Mouse (Mus musculus) cerebellum, postnatal 25 days (tissue): ENCODE results near the gene Btrc.

ENCODE experiments used
- DNase-seq, 2 experiments: peaks; one replicate each; pipeline ENCODE4 v3.0.0; 2021; ENCODE audit warnings: mixed read lengths in 2 of 2

Btrc gene

GRCm38 (mm10) chr19:45430971-45431633 is 67.6 kb downstream of the Btrc start:
- no peak for DNase-seq

GRCm38 (mm10) chr19:45432351-45432750 is 68.8 kb downstream of the Btrc start:
- peak; percentile 56 to 63 for DNase-seq

- DNase-seq: peak; percentile 71 to 83
Observed at GRCm38 (mm10) chr19:45436019-45436418, 72.5 kb downstream of the Btrc start.

DNA sequence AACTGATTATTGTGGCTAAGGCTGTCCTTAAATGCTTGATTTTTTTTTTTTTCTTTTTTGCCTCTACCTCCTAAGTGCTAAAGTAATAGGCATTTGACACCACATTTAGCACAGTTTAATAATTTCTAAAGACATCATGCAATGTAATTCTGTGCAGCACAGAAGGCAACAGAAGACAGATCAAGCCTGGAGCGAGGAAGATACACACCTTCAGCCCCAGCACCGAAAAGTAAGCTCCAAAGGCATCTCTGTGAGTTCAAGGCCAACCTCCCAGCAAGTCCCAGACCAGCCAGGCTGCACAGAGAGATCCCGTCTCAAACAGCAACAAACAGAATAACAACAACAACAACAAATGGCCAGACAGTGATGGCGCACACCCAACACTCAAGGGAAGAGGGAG is 73.6 kb downstream of the Btrc start:
- DNase-seq: no peak

DNA sequence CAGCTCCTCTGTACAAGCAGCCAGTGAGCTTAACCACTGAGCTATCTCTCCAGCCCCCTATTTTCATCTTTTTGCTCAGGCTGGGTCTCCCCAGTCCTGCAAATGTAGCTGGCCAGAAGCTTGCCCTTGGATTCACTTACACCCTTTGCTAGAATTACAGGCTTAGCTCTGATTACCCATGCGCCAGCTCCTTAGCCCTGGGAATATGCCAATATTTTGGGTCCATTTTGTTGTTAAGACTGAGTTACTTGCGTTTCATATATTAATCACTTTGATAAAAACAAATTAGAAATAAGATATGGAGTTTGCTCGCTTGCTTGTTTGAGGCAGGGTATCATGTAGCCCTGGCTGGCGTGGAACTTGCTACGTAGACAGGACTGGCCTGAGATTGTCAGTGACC is 74.7 kb downstream of the Btrc start:
- DNase-seq: no peak

DNA sequence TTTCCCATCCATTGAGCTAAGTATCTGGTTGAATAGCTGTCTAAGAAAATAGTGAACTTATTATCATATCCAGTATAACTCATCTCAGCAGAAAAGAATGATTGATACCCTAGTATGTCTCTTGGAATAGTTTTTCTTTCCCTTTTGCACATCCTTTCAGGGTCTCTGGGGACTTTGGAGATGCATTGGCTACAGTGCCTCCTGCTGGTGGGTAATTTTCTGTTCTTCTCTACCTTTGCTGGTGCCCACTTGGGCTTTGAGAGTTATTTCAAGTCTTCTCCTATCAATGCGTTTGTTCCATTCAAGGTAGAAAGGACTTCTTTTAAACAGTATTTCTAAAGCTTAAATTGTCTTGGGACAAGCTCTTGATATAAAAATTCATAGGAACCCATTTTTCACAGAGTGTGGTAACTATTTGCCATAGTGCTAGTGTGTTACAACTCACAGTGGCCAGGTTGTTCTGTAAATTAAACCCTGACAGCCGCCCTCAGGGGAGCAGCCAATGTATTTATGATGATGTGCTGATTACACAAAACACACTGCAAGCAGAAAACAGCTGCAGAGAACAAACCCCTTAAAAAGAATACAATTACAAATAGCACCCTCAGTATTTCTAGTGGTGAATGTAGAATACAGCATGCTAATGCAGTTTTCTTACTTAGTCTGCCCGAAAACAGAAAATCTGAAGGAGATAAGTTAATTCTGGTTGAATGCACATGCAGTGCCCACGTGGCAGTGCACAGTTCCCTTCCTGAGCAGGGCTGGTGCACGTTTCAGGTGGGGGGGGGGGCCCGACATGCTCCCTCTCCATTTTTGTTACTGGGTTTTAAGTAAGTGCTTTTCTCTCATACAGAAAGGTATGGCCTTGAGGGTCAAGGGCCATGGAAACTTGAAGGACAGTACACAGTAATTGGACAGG is 75.7 kb downstream of the Btrc start:
- no peak for DNase-seq

- no peak for DNase-seq
Observed at GRCm38 (mm10) chr19:45440554-45441175, 77.1 kb downstream of the Btrc start.

GRCm38 (mm10) chr19:45441717-45442116 is 78.2 kb downstream of the Btrc start:
- DNase-seq: no peak

- no peak for DNase-seq
Observed at GRCm38 (mm10) chr19:45445253-45445933, 81.9 kb downstream of the Btrc start.

DNA sequence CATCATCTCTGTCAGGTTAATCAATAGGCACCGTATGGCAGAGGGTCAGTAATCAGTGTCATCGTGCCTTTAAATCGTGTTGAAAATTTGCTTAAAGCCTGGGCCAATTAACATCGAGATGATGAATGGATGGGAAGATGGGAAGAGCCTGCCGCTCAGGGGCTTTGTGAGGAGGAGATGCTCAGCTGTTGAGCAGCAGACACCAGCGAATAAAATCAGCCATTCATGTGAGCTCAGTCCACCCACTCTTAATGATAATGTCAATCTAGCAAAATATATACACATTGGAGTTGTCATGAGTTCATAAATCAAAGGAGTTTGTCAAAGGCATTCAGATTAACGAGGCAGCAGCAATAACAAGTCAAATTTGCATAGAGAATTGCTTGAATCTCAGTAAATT is 83.1 kb downstream of the Btrc start:
- no peak for DNase-seq

- no peak for DNase-seq
Observed at GRCm38 (mm10) chr19:45447222-45447621, 83.7 kb downstream of the Btrc start.

GRCm38 (mm10) chr19:45447886-45448285 is 84.4 kb downstream of the Btrc start:
- DNase-seq: no peak

- no peak for DNase-seq
Observed at GRCm38 (mm10) chr19:45454391-45454790, 90.9 kb downstream of the Btrc start.

DNA sequence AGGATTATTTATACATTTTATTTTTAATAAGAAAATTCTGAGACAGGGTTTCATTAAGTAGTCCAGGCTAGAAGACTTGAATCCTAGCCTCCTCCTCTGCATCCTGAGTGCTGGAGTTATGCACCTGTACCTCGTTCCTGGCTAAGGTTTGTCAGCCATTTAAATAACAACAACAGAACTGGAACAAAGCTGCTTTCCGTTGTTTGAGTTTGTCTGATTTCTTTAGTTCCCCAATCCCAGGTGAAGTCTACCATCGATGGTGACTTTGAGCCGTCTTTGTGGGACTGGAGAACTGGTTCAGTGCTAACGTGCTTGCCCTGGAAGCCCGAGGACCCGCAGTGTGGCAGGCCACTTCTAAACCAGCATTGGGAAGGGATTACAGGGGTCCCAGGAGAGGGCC is 93.4 kb downstream of the Btrc start:
- no peak for DNase-seq

- DNase-seq: no peak
Observed at GRCm38 (mm10) chr19:45458702-45459101, 95.2 kb downstream of the Btrc start.

GRCm38 (mm10) chr19:45459931-45460665 is 96.6 kb downstream of the Btrc start:
- no peak for DNase-seq

- DNase-seq: no peak
Observed at GRCm38 (mm10) chr19:45460749-45461736, 97.5 kb downstream of the Btrc start.

DNA sequence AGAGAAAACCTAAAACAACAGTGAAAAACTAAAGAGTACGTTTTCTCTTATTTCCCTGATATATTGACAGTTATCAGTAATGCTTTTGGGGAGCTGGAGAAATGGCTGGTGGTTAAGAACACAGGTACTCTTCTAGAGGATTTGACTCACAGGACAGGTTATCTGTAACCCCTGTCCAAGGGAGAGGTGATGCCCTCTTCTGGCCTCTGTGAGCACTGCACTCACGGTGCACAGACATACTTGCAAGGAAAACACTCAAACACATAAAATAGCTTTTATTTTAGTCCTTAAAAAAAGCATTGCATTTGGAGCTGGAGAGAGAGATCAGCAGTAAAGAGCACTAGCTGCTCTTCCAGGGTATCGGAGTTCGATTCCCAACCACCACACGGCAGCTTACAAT is 106.2 kb downstream of the Btrc start:
- no peak for DNase-seq

- DNase-seq: peak; percentile 48 to 50
Observed at GRCm38 (mm10) chr19:45472691-45473520, 109.4 kb downstream of the Btrc start.

DNA sequence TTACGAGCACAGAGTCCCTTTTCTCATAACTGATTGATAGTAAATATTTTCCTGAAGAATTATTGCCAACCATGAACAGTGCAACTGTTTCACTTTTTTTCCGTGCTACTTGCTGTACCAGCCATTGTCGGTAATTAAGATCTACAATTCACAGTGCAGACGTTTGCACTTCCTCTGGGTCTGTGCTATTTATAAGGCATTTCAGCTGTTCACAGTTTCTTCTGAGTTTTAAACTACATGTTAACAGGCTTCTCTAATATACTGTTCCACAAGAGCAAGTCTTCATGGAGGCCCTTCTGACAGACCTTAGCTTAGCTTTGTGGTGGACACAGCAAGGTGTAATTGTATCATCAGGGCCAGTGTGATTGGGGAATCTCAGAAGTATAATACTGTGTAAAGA is 111.2 kb downstream of the Btrc start:
- no peak for DNase-seq
